Mouse (Mus musculus) lung, adult 2 months (tissue): ENCODE measurements around the gene Gpr183.

Source experiments
- CTCF ChIP-seq: fragments of 200-500 bp; IDR thresholded peaks from 2 replicates; pipeline ENCODE4 v1.5.1; 2011; ENCODE audit warnings: mild to moderate bottlenecking, low read length, control low read depth; ENCODE audit not compliant: insufficient read depth
- POLR2A ChIP-seq: fragments of 200-500 bp; IDR thresholded peaks from 2 replicates; pipeline ENCODE4 v1.6.1; 2011; ENCODE audit warnings: low read depth, mild to moderate bottlenecking, control low read depth, low read length, borderline replicate concordance; ENCODE audit errors: extremely low read depth

DNA sequence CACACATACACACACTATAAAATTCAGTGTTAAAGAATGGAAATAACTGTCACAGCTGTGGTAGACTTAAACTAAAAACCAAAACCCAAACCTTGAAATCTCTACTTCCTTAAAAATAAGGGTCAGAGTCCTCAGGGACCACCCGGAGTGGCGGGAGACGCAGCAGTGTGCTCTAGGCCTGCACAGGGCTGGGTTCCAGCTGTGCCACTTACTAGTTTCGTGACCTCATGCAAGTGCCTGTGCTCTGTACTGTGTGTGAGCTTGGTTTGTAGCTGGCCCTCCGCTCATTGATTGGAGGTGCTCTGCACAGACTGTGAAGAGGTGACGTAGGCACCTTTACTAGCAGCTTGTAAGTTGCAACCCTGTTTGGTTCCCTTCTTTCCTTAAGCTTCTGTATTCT is 55.1 kb downstream of the Gpr183 start:
- no peak for TF ChIP-seq CTCF
- TF ChIP-seq POLR2A: no peak
